Mouse (Mus musculus) adrenal gland (tissue): Measurements from ENCODE around the gene Trmt5.

ENCODE experiments used
- intact Hi-C: fragments of 180-260 bp; cut with DNase I; formaldehyde crosslinking; loops from one replicate; pipeline ENCODE4 v1.15.1; 2025

Gene Trmt5

DNA sequence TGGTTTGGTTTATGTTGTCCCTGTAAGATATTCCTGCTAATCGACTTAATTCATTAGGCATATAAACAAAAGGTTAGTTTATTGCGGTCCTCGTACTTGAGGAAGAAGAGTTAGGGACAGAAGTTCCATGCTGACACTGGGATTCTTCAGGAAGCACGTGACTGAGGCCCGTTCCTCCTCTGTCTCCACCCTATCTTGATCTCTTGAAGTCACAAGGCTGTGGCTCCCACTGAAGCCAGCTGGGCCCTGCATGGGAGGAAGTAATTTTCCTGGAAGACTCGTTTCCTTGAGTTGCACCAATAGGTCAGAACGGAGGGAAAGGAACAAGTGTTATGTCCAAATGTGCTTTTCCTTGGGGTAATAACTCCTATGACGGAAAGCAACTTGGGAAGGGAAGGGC lies 1.1 kb upstream of the Trmt5 start:
- intact Hi-C loops = loop anchor here (10.0 kb wide), 1 partner anchor 243 kb away; no protein-coding TSS in a partner anchor

GRCm38 (mm10) chr12:73274921-73275320 lies 11.6 kb downstream of the Trmt5 start:
- intact Hi-C loops = no loop called here

GRCm38 (mm10) chr12:73269933-73270332 lies 16.6 kb downstream of the Trmt5 start:
- intact Hi-C loops = no loop called here

DNA sequence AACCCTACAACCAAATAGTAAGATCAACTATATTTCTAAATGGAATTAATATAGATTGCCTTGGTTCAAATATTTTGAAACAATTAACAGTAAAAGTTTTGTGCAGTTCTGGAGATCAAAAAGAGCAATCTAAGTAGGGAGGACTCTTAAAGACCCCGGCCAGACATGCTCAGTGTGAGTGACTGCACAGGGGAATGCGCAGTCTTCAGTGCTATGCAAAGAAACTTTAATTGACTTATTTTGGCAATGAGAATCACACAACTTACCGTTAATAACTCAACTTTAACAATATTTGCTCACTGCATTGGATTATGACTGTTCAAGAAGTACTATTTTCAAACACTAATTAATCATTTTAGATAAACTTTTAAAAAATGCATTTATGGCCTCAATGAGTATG lies 17.0 kb downstream of the Trmt5 start:
- intact Hi-C loops = no loop called here

DNA sequence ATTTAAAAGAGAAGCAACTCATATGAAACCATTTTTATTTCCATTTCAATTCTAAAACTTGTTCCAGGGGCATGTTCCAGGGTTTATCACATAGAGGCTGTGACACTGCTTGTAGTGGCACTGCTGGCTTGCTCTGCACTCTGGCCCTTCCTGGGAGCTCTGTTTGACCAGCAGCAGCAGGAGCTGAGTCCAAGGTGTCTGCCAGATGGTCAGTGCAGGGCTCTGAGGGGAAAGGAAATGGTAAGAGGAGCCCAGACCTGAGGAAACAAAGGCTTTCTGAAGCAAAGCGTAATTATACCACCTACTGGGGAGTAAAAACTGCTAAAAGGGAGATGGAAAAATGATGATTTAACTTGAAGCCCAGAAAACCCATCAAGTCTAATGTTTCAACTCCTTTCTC lies 18.0 kb downstream of the Trmt5 start:
- intact Hi-C loops = no loop called here

DNA sequence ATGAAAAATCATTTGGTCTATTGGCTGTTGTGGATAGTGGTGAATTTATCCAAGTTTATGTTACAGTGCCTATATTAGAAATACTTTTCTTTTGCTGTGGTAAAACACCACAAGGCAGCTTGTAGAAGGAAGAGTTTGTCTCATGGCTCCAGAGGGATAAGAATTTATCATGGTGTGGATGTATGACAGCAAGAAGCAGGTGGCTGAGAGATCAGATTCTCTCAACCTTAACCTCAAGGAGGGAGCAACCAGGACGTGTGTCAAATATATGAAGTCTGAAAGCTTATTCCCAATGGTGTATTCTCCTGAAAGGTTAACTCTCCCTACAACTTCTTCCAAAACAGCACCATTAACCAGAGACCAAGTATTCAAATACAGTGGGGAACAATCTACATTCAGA lies 19.9 kb downstream of the Trmt5 start:
- intact Hi-C loops = no loop called here

DNA sequence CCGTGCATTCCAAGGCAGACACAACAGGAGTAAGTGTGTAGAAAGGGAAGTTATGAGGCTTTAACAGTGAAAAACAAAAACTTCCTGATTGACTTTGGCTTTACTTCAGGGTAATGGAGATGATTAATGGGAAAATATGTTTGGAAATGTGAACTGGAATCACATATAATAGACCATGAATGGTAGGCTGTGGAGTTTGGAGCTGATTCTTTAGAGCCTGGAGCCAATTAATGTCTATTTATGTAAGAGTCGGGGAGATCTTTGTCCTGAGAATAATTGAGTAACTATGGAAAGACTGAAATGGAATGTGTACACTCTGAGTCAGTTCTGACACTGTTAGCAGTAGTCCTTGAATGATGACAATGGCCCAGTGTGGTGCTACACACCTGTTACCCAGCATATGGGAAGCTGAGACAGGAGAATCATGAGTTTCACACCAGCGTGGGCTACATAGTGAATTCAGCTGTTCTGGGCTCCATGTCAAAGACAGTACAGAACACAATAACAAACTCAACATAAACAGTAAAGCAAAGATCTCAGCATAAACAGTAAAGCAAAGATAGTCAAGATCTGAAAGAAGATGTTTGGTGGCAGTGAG lies 21.0 kb downstream of the Trmt5 start:
- intact Hi-C loops = no loop called here

- intact Hi-C loops = no loop called here
Observed at GRCm38 (mm10) chr12:73260339-73260738, 26.2 kb downstream of the Trmt5 start.

DNA sequence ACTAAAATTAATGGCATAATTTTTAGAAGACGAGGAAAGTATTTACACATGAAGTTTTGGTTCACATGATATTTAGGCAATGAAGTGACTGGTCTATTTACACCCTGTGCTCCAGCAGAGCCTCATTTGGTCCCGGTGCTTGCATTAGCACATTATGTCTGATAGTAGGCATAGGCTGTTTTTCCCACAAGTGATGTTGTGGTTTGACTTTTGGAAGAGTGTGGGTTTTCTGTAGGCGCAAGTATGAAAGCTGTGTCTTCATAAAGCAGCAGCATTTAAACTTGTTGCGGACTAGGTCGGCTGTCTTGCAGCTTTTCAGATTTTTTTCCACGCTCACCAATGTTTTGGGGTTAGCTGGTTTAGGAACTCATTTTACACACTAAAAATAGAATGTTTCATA lies 27.2 kb downstream of the Trmt5 start:
- intact Hi-C loops = no loop called here

GRCm38 (mm10) chr12:73255006-73255405 lies 31.5 kb downstream of the Trmt5 start:
- intact Hi-C loops = no loop called here

DNA sequence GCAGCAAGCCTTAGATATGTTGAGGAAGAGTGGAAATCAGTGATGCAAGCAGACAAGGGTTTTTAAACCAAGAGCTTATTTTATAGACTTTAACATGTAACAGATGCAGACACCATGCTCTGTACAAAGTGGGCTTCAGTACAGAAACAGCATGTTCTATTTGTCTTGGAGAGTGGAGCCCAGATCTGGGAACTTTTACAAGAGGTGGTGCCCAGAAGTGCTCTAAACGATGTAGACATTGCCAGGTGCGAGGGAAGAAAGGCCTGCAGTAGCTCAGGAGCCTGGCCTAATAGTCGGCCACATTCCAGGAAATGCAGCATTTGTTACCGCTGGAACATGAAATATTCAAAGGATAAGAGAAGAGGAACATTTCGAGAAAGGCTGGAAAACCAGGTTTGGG lies 40.8 kb downstream of the Trmt5 start:
- intact Hi-C loops = no loop called here

DNA sequence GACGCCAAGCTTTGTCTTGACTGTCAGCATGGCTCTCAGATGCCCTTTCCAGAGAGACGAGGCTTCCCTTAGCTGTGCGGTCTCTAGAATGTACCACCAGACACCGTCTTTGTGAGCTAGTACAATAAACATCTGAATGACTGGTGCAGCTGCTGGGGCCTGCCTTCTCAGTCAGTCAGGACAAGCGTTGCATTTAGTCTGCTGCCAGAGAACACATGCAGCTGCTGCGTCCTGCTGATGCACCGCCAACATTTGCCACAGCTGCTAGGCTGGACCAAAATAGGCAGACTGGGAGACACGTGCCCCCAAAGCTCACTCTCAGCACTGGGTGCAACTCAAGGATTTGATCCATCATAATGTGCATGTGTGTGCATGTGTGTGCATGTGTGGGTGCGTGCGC lies 44.5 kb downstream of the Trmt5 start:
- intact Hi-C loops = no loop called here

GRCm38 (mm10) chr12:73232586-73232985 lies 53.9 kb downstream of the Trmt5 start:
- intact Hi-C loops = no loop called here

GRCm38 (mm10) chr12:73231552-73231951 lies 55.0 kb downstream of the Trmt5 start:
- intact Hi-C loops = no loop called here

DNA sequence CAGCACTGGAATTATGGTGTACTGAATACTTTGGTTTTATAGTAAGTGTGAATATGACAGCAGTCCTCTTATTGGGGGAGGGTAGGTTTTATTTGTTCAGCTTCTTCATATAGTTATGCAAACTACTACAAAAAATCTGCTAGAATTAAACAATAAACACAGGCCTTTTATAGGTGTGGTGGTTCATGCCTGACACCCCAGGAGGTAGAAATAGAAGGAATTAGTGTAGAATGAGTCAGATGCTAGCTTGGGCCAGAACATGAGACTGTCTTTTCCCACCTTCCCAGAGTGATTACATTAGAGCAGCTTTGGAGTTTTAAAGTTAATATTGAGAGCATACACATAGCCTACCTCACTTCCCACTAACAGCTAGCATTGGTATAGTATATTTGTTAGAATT lies 56.3 kb downstream of the Trmt5 start:
- intact Hi-C loops = no loop called here
